Mouse (Mus musculus): ENCODE measurements around the gene Rab5c. TPM values are rescaled to one million over a fixed set of nuclear protein-coding genes. Genes with fewer than 3 reads are reported as not detected.
A peak's percentile ranks its signal among the peaks of the same experiment; 100 is the strongest.

The Rab5c gene
- total RNA-seq, 2 experiments from 2014 or later: 37.6 to 40.9 TPM

- DNase-seq: peak; percentile 67
- Histone ChIP-seq H3K27ac (peak overlapping the region; percentile 29; the same call in 1 of the 2 replicates), H3K4me3 (peak overlapping the region; percentile 58)
- peak; percentile 97 for TF ChIP-seq CTCF (IDR thresholded peaks at IDR 0.05)
- intact Hi-C loops (cut with DNase I): loop anchor here (1.0 to 2.0 kb wide), 2 partner anchors 75 to 132 kb away; no protein-coding TSS in a partner anchor
Measured at GRCm38 (mm10) chr11:100702081-100702851, 35.7 kb downstream of the Rab5c start.

GRCm38 (mm10) chr11:100701301-100701700 lies 36.7 kb downstream of the Rab5c start:
- intact Hi-C loops (cut with DNase I): no loop called here
- H3K27ac ChIP-seq: no peak overlapping the region
- peak; percentile 79 for DNase-seq
- TF ChIP-seq CTCF (IDR thresholded peaks at IDR 0.05): no peak
- peak overlapping the region; percentile 60 for H3K4me3 ChIP-seq

GRCm38 (mm10) chr11:100700710-100701109 lies 37.3 kb downstream of the Rab5c start:
- no peak overlapping the region for H3K27ac ChIP-seq
- intact Hi-C loops (cut with DNase I): no loop called here
- no peak for TF ChIP-seq CTCF (IDR thresholded peaks at IDR 0.05)
- H3K4me3 ChIP-seq: peak overlapping the region; percentile 60; the same call in 1 of the 2 replicates
- DNase-seq: no peak

- Histone ChIP-seq H3K27ac (no peak overlapping the region), H3K4me3 (no peak overlapping the region)
- no peak for TF ChIP-seq CTCF (IDR thresholded peaks at IDR 0.05)
- no peak for DNase-seq
- intact Hi-C loops (cut with DNase I): no loop called here
Measured at GRCm38 (mm10) chr11:100697921-100698320, 40.1 kb downstream of the Rab5c start.

- TF ChIP-seq CTCF (IDR thresholded peaks at IDR 0.05): no peak
- Histone ChIP-seq H3K4me3 (no peak overlapping the region), H3K27ac (no peak overlapping the region)
- intact Hi-C loops (cut with DNase I): loop anchor here (1.0 to 2.0 kb wide), 2 partner anchors 68 to 124 kb away; no protein-coding TSS in a partner anchor
- peak; percentile 83 for DNase-seq
Measured at GRCm38 (mm10) chr11:100694926-100695325, 43.1 kb downstream of the Rab5c start.

- intact Hi-C loops (cut with DNase I): no loop called here
- H3K27ac ChIP-seq: no peak overlapping the region
- no peak for TF ChIP-seq CTCF (IDR thresholded peaks at IDR 0.05)
- DNase-seq: no peak
- no peak overlapping the region for H3K4me3 ChIP-seq
Measured at GRCm38 (mm10) chr11:100693154-100693553, 44.9 kb downstream of the Rab5c start.

GRCm38 (mm10) chr11:100692164-100692616 lies 45.8 kb downstream of the Rab5c start, which contains the start of gene Zfp385c:
Gene Zfp385c (minus strand): TSS chr11:100692455.
- Histone ChIP-seq H3K4me3 (peak within 1 kb of the TSS; percentile 56), H3K27ac (no peak within 1 kb of the TSS)
- TF ChIP-seq CTCF (IDR thresholded peaks at IDR 0.05): no peak
- intact Hi-C loops (cut with DNase I): no loop called here
- no peak for DNase-seq

GRCm38 (mm10) chr11:100690389-100690788 lies 47.6 kb downstream of the Rab5c start:
- 0 out of 2 replicates have a peak overlapping the region, but pooled peaks have one; percentile 4 for H3K27ac ChIP-seq
- TF ChIP-seq CTCF (IDR thresholded peaks at IDR 0.05): peak; percentile 16; the same call in 1 of the 2 replicates
- no peak overlapping the region for H3K4me3 ChIP-seq
- intact Hi-C loops (cut with DNase I): no loop called here
- DNase-seq: no peak

GRCm38 (mm10) chr11:100688443-100688842 lies 49.6 kb downstream of the Rab5c start:
- no peak for TF ChIP-seq CTCF (IDR thresholded peaks at IDR 0.05)
- intact Hi-C loops (cut with DNase I): no loop called here
- no peak overlapping the region for H3K27ac ChIP-seq
- no peak overlapping the region for H3K4me3 ChIP-seq
- DNase-seq: no peak

- DNase-seq: no peak
Measured at GRCm38 (mm10) chr11:100687265-100687664, 50.8 kb downstream of the Rab5c start.

GRCm38 (mm10) chr11:100685371-100685770 lies 52.6 kb downstream of the Rab5c start:
- intact Hi-C loops (cut with DNase I): no loop called here
- no peak for DNase-seq
- Histone ChIP-seq H3K4me3 (no peak overlapping the region), H3K27ac (no peak overlapping the region)
- TF ChIP-seq CTCF (IDR thresholded peaks at IDR 0.05): no peak

More at GRCm38 (mm10) chr11:100687265-100687664, 50.8 kb downstream of the Rab5c start:
- Histone ChIP-seq H3K27ac (no peak overlapping the region), H3K4me3 (no peak overlapping the region)
- no peak for TF ChIP-seq CTCF (IDR thresholded peaks at IDR 0.05)
- intact Hi-C loops (cut with DNase I): no loop called here

- no peak for TF ChIP-seq CTCF (IDR thresholded peaks at IDR 0.05)
- intact Hi-C loops (cut with DNase I): no loop called here
- no peak for DNase-seq
- H3K27ac ChIP-seq: no peak overlapping the region
- H3K4me3 ChIP-seq: no peak overlapping the region
Measured at GRCm38 (mm10) chr11:100684084-100684483, 53.9 kb downstream of the Rab5c start.

- intact Hi-C loops (cut with DNase I): no loop called here
- no peak for TF ChIP-seq CTCF (IDR thresholded peaks at IDR 0.05)
- no peak overlapping the region for H3K27ac ChIP-seq
- DNase-seq: no peak
- H3K4me3 ChIP-seq: no peak overlapping the region
Measured at GRCm38 (mm10) chr11:100682526-100682925, 55.5 kb downstream of the Rab5c start.

Data from gastrocnemius, adult 2 months (tissue).